Mouse (Mus musculus) gastrocnemius, adult 8-10 months (tissue): Measurements from ENCODE around the gene Atxn2. TPM values are rescaled to one million over a fixed set of nuclear protein-coding genes. Genes with fewer than 3 reads are reported as not detected.
A peak's percentile ranks its signal among the peaks of the same experiment; 100 is the strongest.

Experiments
- DNase-seq, 2 experiments: peaks; one replicate each; pipeline ENCODE4 v3.0.0; 2022; ENCODE audit warnings: low spot score in 2 of 2
- total RNA-seq, 4 experiments: library from RNA; stranded (reverse); gene quantifications; 2 replicates each; pipeline ENCODE4 v1.2.4; 2022

Atxn2 gene
- total RNA-seq, 4 experiments from 2014 or later, result 82.6 to 108 (median 88.6) TPM

GRCm38 (mm10) chr5:121762949-121763348 is 51.8 kb downstream of the Atxn2 start:
- DNase-seq, result no peak

DNA sequence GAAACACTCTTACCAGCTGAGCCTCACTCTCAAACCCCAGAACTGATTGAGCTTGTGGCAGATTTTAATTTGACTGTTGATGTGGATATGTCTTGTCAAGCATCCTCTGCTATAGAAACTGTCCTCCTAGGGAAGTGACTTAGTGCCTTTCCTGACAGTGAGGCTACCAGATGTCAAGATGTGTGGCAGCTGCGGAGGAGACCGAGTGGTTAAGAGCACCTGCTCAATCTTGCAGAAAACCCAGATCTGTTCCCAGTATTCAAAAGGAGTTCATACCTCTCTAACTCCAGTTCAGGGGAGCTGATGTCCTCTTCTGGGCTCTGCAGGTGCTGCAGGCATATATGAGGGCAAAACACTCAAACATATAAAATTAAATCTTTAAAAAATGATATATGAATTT is 53.9 kb downstream of the Atxn2 start:
- no peak for DNase-seq

GRCm38 (mm10) chr5:121766038-121766773 is 55.1 kb downstream of the Atxn2 start:
- no peak for DNase-seq

GRCm38 (mm10) chr5:121767564-121767963 is 56.4 kb downstream of the Atxn2 start:
- no peak for DNase-seq

DNA sequence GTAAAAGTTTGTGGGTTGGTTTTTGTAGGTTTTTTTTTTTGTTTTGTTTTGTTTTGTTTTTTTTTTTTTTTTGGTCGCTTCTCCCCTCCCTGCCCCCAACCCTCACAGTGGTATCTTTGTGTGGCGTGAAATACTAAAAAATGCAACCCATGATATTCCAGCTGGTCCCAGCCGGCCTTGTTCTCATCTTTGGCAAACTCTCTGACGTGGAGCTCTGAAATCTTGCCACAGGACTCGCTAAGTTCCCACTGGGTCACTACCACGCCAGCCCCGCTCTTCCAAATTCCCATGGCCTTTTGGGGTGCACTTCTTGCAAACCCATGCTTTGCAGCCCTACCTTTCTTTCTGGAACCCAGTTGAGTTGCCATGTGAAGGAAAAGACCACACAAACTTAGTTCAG is 58.7 kb downstream of the Atxn2 start:
- no peak for DNase-seq

DNA sequence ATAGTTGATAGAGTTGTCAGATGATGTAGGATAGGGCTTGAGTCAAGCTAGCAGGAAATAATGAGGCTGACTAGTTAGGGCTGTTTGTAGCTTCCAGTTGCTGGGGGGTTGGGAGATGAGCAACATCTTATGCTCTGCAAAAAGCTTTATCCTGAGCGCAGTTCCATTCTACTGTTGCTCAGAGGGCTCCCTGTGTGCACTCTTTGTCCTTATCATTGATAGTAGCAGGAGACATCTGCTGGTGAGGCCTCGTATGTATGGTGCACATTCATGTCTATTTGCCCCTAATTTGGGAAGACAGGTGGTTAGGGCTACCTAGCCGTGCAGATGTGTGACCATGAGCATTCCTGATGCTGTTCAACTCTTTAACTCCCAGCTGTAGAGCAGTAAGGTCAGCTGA is 60.5 kb downstream of the Atxn2 start:
- no peak for DNase-seq

DNA sequence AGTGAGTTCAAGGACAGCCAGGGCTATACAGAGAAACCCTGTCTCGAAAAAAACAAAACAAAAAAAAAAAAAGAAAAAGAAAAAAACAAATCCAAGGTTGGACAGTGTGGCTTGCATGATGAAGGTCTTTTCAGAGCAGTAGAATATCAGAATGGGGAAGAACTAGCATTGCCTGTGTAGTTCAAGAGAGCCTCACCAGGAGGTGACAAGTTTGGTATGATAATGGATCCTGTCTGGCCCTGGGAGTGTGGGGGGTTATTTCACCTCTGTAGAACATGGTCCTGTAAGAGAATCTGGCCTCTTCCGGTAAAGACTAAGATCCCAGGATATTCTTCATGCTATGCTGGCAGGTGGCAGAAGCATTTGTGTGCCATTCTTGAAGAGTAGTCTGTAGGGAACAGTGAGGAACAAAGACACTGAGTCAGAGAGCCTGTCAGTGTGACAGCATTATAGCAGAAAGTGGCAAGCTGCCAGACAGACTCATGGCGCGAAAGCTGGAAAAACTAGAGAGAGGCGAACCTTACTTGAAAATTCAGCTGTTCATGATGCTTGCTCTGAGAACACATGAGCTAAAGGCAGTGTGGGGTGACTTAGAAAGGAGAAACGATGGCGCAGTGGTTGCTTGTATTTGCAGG is 67.5 kb downstream of the Atxn2 start:
- no peak for DNase-seq

DNA sequence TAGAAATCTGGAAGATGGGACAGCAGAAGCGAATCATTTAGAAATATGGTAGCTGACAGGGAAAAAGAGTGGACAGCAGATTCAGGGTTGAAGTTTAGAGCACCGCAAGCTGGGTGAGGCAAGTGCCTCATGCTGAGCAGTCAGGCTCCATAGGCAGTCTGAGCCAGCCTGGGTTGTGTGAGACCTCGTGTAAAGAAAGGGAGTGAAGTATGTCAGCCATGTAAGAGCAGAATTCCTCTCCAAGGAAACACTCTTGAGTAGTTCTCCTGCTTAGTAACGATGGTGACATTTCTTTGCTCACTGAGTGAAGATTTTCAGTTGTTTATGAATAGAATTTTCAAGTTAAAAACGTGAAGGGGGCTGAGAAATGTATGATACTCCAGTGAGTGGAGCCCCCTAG is 69.0 kb downstream of the Atxn2 start:
- no peak for DNase-seq

GRCm38 (mm10) chr5:121782467-121782866 is 71.3 kb downstream of the Atxn2 start:
- DNase-seq, result no peak

DNA sequence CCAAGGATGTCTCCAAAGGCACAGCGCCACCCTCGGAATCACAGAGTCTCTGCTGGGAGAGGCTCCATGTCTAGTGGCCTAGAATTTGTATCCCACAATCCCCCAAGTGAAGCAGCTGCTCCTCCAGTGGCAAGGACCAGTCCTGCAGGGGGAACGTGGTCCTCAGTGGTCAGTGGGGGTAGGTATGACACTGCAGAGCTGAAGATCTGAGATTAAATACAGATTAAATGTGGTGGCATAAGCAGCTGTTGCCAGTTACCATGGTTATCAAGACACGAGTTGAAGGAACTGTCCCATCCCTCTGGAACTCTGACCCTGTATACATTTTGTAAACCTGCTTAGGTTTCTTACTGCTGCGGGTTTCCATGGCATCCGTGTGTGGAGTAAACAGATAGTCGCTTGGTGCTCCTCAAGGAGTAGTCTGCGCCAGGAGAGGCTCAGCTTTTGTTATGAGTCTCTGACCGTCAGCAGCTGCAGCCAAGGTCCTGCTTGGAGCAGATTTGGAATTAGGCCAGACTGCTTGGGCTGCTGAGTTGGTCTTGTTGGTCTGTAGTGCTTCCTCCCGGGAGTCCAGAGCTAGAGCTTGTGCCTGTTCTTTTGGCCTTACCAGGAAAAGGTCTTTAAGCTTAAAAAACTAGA is 72.8 kb downstream of the Atxn2 start:
- peak in 1 of 2 experiments; percentile 28 for DNase-seq

DNA sequence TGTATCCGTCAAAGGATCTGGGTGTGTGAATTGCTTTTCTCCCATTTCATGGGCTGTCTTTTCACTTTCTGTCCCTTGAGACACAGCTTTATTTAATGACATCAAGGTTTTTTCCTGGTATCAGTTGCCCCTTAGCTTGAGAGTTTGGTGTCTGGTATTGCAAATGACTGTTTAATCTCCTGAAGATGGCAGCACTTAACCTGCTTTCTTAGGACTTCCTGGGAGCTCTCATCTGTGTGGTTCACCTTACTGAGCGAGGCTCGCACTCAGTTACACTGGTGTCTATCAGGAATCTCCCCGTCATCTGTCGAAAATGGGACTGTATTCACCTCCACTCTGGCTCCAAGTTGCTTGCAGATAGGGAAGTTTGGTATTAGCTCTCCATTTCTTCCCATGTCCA is 79.9 kb downstream of the Atxn2 start:
- no peak for DNase-seq

DNA sequence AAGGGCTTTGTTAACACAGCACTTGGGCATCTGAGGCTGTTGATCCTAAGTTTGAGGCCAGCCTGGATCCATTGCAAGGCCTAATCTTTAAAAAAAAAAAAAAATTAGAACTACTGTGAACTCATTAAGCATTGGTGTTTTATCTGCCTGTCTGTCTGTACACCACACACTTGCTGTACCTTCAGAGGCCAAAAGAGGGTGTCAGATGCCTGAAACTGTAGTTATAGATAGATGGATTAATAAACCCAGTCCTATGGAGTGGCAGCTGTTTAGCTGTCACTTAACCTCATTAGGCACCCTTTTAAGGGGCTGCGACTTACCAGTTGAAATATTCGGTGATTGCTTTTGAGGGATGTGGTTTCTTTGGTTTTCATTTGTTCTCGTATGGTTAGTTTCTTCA is 84.7 kb downstream of the Atxn2 start:
- no peak for DNase-seq

DNA sequence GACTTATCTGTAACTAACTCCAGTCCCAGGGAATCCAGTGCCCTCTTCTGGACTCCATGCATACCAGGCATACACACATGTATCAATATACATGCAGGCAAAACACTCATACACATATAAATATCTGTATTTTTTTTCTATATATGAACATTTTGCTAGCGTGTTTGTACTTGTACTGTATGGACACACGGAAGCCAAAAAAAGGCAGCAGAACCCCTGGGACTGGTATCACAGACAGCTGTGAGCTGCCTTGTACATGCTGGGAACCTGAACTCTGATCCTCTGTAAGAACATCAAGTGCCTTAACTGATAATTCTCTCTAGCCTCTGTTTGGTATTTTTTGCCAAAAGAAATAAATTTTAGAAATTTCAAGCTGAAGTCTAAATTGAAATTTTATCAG is 87.3 kb downstream of the Atxn2 start:
- DNase-seq, result no peak

DNA sequence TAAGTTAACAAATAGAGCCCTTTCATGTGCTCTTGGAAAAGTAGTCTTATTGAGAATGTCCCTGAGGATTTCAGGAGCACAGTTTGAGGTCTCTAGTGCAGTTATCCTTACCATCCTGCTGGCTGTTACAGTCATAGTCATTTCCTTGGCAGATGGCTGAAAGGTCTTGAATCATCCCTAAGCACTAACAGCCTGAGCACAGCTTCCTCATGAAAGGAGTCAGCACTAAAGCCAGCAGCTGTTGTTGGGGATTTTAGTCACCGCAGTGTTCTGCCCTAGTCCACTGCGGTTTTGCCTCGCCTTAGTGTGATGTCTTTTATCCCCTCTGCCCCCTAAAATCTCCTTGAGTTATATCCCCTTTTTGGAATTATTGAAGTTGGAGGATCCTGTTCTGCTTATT is 96.0 kb downstream of the Atxn2 start:
- no peak for DNase-seq

DNA sequence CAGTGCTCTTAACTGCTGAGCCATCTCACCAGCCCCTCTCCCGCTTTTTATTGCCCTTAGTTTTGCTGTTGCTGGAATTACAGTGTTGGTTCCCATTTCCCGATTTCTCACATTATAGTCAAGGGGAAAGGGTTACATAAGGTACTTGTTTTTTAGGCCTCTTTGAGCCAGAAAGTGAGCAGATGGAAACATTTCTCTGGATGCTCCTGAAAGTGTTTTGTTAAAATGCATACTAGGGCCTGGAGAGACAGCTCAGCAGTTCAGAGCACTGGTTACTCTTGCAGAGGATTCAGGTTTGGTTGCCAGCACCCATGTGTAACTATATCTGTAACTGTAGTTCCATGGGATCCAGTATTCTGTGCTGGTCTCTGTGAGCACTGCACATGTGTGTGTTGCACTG is 97.1 kb downstream of the Atxn2 start:
- DNase-seq, result no peak

GRCm38 (mm10) chr5:121809667-121810224 is 98.6 kb downstream of the Atxn2 start:
- DNase-seq, result no peak

GRCm38 (mm10) chr5:121810331-121811151 is 99.4 kb downstream of the Atxn2 start:
- no peak for DNase-seq

DNA sequence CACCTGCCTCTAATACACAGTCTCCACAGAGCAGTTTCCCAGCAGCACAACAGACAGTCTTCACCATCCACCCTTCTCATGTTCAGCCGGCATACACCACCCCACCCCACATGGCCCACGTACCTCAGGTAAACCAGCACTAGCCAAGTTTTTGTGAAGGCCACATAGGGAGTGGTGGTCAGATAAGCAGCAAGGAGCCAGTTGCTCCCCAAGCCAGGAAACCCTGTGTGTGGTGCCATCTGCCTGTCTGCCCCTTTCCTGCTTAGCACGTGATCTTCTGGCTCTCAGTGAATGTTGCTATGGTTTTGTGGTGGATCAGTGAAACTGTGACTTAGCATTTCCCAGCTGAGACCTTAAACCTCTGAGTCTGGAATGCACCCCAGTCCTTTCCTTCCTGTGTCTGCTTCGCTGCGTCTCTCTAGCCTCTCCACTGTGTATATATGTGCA is 100.4 kb downstream of the Atxn2 start:
- DNase-seq, result no peak

- no peak for DNase-seq
Observed at GRCm38 (mm10) chr5:121812526-121813243, 101.5 kb downstream of the Atxn2 start.

- DNase-seq, result no peak
Observed at GRCm38 (mm10) chr5:121813744-121814143, 102.6 kb downstream of the Atxn2 start.

- DNase-seq, result no peak
Observed at GRCm38 (mm10) chr5:121815067-121815466, 103.9 kb downstream of the Atxn2 start.
